Mouse (Mus musculus): ENCODE measurements around the gene Yif1b.
A peak's percentile ranks its signal among the peaks of the same experiment; 100 is the strongest.

The Yif1b gene

DNA sequence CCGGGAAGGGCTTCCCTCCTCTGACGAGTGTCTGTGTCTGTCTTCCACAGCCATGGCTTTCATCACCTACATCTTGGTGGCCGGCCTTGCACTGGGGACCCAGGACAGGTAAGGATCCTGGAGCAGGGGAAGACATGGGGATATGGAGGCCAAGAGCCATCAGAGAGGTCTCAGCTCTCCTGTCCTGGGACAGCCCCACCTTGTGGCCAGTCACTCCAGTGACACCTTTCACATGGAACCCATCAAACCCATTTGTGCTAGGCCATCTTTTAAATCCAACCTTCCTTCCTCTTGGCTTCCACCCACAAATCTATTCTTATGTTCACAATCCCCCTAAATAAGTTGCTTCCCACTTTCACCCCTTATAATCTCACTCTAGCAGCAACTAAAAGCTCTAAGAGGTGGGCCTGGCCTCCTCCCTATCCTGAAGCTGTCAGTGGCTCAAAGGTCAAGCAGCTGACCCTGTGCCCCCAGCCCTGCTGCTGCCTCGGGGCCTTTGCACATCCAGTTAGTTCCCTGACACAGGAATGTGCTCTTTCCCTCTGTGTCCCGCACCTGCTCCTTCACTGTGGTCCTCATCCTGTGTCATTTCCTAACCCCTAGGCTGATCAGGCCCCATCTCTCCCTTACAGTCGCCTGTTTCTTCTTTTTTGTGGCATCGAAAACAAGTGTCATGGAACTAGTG lies 6.7 kb downstream of the Yif1b start:
- DNase-seq (ENCODE audit: low spot score in 2 of 2) = no peak

DNA sequence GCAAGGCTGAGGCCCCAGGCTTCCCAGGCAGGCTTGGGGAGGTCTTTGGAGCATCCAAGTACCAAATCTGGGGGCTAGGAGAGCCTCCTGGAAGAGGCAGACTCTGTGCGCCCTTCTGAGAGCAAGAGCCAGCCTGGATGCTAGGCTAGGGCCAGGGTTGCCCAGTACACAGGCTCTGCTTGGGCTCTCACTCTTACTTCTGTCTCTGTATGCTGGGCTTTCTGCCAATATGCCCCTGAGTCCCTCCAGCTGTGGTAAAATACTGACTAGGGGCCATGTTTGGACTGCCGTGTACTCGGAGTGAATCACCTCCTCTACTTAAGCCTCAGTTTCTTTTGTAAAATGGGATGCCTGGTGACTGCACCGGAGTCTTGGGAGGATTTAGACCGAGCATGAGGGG lies 7.9 kb downstream of the Yif1b start:
- DNase-seq (ENCODE audit: low spot score in 2 of 2) = no peak

DNA sequence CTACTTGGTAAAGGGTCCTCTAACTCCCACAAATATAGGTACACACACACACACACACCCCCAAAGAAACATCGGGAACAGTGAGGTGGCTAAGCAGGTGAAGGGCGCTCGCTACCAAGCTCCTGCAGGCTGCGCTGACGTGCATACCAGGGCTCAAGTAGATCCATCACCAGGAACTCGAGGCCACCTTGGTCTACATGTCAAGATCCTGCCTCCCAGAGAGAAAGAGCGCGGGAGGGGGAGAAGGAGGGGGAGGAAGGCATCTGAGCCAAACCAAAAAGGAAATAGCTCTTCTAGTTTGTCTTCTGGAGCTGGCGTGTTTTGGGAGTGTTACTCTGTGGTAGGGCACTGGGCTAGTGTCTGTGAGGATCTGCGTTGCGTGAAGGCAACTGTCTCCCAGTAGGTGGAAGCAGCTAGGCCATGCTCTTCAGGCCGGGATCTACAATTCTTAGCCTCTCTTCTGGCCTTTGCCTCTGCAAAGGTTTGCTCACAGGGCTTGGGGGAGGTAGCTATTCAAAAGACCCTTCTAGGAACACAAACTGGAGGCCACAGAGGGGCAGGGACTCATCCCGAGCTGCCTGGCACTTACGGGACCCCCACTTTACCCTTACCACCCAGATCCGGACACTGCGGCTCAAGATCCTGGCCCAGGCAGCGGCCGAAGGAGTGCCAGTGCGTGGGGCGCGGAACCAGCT lies 8.6 kb downstream of the Yif1b start:
- DNase-seq (ENCODE audit: low spot score in 2 of 2) = no peak

DNA sequence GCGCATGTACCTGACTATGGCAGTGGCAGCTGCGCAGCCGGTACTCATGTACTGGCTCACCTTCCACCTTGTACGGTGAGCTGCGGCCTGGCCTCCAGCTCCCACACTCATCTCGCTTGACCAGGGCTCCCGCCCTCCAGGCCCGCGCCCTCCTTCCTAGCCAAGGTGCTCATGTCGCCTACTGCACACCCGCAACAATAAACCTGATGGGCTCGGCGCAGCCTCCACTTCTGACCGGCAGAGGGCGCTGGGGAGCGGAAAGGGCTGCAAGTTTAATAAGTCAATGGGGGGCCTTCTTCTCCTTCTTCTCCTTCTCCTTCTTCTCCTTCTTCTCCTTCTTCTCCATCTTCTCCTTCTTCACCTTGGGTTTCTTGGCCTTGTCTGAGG lies 9.2 kb downstream of the Yif1b start:
- peak in 1 of 2 experiments; percentile 68 for DNase-seq (ENCODE audit: low spot score in 2 of 2)

DNA sequence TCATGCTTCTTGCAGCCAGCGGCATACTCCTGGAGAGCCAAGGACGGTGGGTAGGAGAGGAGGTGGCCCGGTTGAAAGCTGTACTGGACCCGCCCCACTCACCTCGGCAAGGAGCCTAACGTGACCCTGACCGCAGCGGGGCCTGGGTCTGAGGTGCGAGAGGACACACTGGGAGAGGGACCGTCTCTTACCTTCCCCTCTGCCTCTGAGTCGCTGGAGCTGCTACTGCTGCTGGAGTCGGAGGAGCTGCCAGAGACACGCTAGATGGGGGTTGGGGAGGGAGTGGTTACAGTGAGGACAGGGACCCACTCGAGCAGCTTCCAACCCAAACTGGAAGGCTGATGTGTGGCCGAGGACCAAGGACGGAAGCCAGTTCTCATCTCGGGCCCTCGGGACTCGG lies 9.6 kb downstream of the Yif1b start:
- DNase-seq (ENCODE audit: low spot score in 2 of 2) = no peak

DNA sequence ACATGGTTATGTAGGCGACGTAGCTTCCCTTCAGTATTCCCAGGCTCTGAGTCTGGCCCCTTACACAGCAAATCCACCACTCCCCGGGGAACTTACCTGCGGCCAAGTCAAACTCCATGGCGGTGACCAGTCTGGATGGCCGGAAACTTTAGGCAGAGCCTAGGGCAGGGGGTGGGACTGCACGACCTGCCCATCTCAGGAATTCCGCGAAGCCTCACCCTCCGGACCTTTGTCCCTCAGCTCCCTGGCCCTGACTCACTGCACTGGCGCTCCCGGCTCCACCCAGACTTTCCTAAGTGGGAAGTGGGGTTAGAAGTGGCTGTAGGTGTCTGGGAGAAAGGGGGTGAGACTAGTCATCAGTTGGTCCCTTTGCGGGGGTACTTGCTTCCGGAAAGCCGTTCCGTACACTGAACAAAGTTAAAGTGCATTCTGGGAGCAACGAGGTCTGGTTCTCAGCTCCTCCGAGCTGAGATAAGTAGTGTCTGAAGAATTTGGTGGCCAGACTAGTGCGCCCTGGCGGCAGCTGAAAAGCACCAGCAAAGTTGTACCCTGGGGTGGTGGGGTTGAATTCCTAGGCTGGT lies 10.2 kb downstream of the Yif1b start, which contains the start of gene 2200002D01Rik:
Gene 2200002D01Rik, minus strand, starts transcription at position 206 of the 581 bp plus-strand sequence.
- no peak for DNase-seq (ENCODE audit: low spot score in 2 of 2)

DNA sequence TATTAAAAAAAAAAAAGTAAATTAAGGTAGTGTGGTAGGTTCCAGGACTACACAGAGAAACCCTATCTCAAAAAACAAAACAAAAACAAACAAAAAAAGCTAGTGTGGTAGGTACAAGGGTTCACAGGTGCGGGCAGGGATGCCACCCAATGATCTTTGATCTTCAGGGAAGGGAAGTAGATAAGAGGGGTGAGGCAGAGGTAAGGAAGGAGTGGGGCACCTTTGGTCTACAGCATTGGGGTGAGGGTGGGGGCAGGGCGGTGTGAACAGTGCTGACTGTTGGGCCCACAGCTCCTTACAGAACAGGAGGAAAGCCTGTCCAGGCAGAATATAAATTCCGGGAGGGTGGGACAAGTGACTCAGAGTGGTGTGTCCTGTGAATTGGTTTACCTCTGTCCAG lies 13.0 kb downstream of the Yif1b start:
- no peak for DNase-seq (ENCODE audit: low spot score in 2 of 2)

DNA sequence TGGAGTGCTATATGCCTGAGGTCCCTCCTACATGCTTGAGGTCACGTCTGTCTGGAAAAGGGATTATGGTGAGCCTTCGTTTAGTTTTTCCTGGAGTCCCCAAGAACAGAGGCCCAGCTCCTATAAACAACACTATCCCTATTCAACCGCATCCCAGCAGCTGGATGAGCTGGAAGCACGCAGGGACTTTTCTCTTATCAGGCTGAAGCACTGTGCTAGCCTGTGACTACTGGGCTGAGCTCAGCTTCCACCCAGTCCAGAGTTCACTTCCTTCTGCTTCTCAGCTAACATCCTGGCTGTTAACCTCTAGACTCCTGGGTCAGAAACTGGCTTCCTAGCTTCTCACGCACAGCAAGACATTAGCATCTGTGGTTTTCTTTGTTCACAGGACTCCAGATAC lies 15.7 kb downstream of the Yif1b start:
- no peak for DNase-seq (ENCODE audit: low spot score in 2 of 2)

DNA sequence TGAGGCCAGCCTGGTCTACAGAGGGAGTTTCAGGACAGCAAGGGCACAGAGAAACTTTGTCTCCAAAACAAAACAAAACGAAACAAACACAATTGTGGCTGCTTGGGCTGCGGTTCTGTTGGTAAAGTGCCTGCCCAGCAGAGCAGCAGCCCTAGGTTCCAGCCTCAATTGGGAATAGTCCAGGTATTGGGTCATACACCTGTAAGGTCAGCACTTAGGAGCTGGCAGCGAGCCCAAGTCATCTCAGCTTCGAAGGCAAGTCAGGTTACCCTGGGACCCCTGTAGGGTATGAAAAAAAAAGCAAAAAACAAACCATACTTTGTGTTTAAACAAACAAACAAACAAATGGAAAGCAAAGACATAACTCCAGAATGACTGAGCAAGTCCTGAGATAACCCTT lies 17.7 kb downstream of the Yif1b start:
- DNase-seq (ENCODE audit: low spot score in 2 of 2) = no peak

DNA sequence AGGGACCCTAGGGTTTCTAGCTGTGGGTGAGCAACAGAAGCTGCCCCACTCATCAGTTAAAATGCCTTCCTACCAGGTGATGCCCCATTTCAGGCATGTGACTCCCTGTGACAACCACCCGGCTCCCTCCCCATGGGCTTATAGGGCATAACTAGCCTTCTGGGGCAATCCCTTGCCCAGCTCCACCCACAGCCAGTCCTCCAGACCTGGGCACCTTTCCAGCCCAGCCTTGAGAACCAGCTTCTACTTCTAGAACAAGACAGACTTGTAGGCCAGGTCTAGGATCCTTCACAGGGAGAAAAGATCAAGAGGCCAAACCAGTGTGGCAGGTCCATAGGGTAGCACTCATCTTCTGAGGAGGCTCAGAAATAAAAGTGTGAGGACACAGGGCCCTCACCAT lies 19.2 kb downstream of the Yif1b start:
- no peak for DNase-seq (ENCODE audit: low spot score in 2 of 2)

DNA sequence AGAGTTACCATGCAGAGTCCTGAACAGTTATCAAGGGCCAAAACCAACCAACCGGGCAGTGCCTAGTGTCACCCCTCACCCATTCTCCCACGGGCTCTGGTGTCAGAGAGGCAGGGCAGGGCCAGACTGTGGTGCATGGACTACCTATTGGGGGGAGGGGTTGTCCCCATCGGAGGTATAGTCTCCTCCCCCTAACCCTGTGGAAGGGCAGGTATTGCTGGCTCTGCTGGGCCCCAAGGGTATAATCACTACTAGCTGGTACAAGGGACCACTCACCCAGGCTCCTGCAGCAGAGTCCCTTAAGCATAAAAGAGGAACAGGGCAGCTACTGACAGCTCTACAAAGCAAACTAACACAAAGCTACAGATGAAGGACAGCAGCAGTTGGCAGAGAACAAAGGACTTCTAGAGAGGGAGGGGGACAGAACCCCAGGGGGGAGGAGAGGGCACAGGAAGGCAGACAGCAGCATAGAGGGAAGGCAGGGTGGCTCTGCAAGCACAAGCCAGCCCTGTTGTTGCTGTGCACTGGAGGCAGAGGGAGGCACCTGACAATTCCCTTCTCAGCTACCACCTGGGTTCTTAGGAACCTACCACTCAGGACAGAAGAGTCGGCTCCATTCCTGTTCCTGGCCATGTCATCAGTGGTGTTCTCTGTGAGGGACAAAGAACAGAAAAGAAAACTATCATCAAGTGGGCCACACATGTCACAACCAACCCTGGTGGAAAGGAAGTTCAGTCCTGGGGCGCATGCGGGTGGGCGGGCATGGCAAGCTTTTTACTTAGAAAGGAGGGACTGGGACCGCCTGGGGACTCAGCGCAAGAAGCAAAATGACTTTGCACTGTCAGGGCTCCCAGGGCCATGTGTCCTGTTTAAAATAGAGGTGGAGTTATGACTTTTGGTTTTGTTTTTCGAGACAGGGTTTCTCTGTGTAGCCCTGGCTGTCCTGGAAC lies 21.9 kb downstream of the Yif1b start:
- DNase-seq (ENCODE audit: low spot score in 2 of 2) = no peak

DNA sequence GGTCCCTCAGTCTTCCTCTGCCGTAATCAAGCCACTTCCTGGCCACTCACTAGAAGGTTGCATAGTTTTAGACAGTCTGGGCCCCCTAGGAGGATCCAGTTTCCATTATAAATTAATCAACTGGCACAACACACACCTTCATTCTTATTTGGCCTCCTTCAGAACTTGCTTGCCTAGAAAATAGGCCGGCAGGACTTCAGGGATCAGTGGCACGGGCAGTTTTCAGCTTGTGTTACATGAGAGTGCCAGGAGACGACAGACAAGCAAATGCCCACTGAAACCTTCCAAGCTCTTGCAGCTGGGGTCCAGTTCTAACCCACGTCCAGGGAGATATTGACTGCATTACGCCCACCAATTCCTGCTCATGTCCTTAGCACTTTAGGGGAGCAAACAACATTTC lies 24.0 kb downstream of the Yif1b start:
- no peak for DNase-seq (ENCODE audit: low spot score in 2 of 2)

DNA sequence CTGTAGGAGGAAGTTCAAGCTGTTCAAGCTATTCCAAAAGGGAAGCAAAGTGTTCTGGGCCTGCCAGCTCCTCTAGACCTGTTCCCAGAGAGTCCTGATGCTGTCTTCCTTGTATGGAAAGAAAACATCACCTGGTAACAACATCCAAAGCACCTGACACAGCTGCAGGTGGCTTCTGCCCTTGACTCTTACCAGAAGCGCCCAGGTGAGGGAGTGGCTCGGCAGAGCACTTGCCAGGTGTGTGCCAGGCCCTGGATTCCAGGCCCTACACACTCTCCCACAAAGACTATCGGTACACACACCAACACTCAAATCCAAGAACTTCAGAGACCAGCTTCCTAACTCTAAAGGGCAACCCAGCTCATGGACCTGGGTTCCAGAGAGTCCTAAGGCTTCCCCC lies 25.7 kb downstream of the Yif1b start:
- no peak for DNase-seq (ENCODE audit: low spot score in 2 of 2)

DNA sequence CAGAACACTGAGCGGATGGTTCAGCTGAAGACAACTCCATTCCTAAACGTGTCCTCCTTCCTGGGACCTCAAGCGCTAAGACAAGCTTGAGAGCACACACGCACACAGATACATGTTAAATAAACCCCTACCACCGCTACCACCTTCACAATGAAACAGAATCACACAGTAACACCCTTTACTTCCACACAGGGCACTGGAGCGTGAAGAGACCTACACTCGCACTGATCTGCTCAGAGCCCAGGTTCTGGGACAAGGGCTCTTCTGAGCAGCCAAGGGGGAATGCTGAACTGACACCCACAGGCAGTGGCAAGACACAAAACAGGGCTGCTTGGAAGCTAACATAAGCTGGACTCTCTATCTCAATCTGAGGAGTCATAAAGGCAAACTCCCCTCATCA lies 27.5 kb downstream of the Yif1b start:
- DNase-seq (ENCODE audit: low spot score in 2 of 2) = no peak

DNA sequence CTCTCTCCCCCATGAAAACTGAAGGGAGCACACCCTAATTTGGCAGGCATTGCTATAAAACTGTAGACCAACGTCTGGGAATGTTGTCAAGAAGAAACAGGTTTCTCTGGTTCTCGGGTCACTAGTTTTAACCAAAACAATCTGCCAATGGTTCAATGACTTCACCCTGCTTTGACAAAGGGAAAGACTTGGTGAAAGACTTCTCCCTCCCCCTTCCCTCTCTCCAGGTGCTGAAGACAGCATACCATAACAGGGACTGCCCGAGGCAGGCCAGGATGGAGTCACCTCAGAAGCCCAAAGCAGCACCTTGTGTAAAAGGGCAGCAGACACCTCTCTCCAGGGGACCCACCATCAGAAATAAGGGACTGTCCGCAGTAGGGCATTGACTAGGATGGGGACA lies 28.8 kb downstream of the Yif1b start:
- no peak for DNase-seq (ENCODE audit: low spot score in 2 of 2)

DNA sequence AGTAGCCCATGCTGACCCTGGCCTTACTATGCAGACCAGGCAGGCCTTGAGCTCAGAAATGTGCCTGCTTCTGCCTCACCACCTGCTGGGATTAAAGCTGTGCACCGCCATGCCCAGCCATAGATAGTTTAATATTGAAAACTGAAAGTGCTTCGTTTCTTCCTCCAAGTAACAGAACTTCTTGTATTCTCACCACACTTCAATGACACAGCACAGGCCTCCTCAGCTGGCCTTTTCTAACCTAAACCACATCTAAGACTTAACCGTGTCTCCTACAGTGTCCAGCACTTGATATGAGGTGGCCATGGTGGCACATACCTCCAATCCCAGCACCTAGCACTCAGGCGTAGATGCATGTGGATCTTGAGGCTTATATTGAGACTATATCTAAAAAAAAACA lies 32.3 kb downstream of the Yif1b start:
- no peak for DNase-seq (ENCODE audit: low spot score in 2 of 2)

DNA sequence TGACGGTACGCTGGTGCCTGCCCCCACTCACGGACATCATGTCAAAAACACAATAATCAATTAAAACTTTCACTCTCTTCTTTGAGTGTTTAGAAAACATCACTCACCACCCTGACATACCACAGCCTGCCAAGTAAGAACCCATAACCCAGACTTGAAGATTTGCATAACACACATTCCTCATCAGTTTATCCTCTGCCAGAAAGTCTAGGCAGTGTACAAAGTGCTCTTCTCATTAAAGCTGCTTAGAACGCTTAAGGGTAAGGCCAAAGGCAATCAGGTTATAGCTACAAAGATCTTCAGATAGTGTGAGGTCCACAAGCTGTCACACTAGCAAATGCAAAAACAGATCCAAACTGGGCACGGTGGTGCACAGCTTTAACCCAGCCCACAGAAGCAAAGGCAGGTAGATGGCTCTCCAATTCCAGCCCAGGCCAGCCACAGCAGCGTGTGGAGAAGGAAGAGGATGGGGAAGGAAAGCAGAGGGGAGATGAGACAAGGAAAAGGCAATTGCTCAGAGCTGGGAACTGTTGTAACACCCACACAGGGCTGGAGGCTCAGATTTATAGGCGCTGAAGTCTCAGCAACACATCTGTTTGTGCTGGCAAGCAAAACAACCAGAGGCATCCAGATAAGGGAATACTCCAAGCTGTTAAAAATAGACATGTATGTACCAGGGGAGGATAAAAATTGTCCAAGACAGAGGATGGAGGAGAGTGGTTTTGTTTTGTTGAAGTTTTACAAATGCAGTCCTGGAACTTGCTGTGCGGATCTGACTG lies 33.7 kb downstream of the Yif1b start:
- DNase-seq (ENCODE audit: low spot score in 2 of 2) = no peak

DNA sequence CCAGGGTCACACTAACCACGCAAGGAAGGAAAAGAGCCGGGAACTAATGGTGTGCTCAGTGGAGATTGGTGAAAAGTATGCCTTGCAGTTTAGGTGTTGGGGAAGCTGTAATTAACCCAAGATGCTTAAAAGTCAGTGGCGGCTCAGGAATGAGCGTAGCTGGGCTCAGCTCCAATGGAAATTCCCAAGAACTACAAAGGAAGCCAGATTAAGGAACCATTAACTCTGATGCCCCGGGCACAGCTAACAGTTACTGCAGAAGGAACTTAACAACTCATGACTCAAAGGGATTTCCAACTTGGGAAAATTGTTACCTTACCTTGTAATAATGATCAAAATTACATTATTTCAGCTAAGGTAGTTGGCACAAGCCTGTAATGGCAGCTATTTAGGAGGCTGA lies 38.6 kb downstream of the Yif1b start:
- no peak for DNase-seq (ENCODE audit: low spot score in 2 of 2)

DNA sequence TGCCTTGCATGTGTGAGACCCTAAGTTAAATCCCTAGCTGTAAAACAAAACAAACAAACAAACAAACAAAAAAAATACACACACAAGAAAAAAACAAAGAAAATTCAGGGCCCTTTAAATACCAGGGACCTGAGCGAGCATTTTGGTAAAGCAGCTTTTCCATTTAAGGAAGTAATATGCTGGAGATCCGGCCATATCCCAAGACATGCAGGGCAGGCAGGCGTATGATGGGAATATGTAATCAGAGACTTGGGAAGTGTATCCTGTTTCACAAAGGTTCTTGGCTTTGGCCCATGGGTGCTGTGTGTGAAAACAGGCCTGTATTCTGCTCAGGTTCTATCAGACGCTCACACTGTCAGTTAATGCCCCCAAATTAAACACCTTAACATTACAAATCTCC lies 39.4 kb downstream of the Yif1b start:
- DNase-seq (ENCODE audit: low spot score in 2 of 2) = no peak

DNA sequence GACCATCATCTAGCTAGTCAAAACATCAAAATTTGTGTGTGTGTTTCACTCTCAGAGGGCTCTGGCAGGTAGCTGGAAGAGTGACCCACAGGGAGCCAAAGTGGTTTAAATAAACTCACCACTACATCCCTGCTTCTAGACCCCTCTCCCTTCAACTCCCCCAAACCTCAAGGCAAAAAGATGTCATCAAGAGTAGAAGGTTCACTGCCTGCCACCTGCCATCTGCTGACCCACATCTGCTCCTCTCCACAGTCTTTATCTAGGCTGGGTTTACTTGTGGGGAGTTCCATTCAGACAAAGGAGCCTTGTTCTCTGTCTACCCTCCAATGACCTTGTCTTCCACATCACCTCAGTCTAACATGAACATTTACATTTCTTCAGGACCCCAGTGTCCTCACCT lies 41.1 kb downstream of the Yif1b start:
- no peak for DNase-seq (ENCODE audit: low spot score in 2 of 2)

DNA sequence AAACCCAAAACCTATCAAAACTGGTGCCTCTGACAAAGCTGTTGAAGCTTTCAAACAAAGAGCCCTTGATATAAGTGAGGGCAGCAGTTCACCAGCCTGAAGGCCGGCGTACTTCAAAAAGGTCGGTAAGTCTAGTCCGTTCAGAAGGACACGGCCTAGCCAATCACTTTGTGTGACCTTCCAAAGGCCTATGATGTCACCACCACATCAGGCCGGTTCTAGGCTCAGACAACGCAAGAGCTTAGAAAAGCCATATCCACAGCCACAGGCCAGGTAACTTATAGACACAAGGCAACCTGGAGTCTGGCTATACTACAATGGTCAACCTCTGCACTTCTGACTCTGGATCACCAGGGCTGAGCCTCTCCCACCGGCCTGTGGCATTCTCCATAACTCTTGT lies 41.8 kb downstream of the Yif1b start:
- no peak for DNase-seq (ENCODE audit: low spot score in 2 of 2)

Data from frontal cortex, postnatal 10 days (tissue).